Mouse (Mus musculus) G1E (cell line): ENCODE results near the gene Prrc2a.

ENCODE experiments used
- CTCF ChIP-seq: IDR thresholded peaks from 2 replicates; pipeline ENCODE4 v1.5.1; 2012; ENCODE audit warnings: low read depth, low read length, inconsistent platforms, mixed read lengths
- GATA1 ChIP-seq: IDR thresholded peaks from 2 replicates; pipeline ENCODE4 v1.6.1; 2012; ENCODE audit warnings: borderline replicate concordance, low read length, inconsistent platforms, mixed read lengths
- GATA2 ChIP-seq: IDR thresholded peaks from 2 replicates; pipeline ENCODE4 v1.6.1; 2012; ENCODE audit warnings: low read depth, low read length, inconsistent platforms, borderline replicate concordance
- POLR2AphosphoS5 ChIP-seq: IDR thresholded peaks from 2 replicates; pipeline ENCODE4 v1.6.1; 2012; ENCODE audit warnings: low read depth, low read length, inconsistent platforms; ENCODE audit not compliant: insufficient replicate concordance
- TAL1 ChIP-seq: conservative IDR thresholded peaks from 2 replicates; pipeline ENCODE4 v1.6.1; 2012; ENCODE audit warnings: low read depth, low read length, inconsistent platforms, mixed read lengths

DNA sequence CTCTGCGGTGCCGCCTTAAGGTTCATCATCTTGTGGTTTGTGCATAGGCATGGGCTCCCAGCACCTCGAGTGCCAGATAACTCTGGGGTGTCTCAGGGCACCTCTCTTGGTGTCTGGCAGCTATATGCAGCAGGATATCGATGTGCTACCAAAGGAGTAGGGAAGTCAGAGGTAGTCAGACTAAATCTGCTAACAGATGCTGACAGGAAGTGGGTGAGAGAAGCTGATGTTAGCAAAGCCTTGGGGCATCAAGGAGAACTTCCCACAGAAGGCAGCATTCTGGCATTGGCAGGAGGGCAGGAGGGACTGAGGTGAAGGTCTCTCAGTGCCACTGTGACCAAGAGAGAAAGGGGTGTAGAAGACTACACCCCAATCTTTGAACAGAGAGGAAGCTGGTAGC is 25.4 kb upstream of the Prrc2a start:
- TF ChIP-seq CTCF: no peak
- TF ChIP-seq GATA1: no peak
- no peak for TF ChIP-seq GATA2
- TF ChIP-seq TAL1: no peak
- TF ChIP-seq POLR2AphosphoS5: no peak
